Mouse (Mus musculus): ENCODE results near the gene Xirp1.

DNA sequence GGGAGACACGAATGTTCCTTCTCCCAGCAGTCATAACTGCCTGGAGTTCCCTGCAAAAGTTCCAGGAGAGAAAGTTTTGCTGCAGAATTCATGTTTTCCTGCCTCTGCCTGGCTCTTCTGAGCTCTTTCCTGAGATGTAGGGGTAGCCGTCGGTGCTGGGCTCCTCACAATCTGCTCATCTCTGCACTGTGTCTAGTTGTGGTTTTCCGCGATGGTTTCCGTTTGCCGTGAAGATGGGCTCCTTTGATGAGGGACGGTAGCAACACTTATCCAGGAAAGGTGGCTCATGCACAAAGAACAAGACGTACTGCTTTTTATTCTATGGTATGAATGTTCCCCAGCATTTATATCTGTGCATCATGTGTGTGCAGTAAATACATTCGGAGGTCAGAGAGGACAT is 7.0 kb upstream of the Xirp1 start:
- no peak for TF ChIP-seq CTCF (IDR thresholded peaks at IDR 0.05; ENCODE audit: extremely low read depth, insufficient read length, insufficient replicate concordance, low read depth, low read length)
- TF ChIP-seq POLR2A (IDR thresholded peaks at IDR 0.05; ENCODE audit: low read depth, low read length): no peak
